Mouse (Mus musculus) forebrain, postnatal 0 days (tissue): Measurements from ENCODE around the gene Gm37240. TPM values are rescaled to one million over a fixed set of nuclear protein-coding genes. Genes with fewer than 3 reads are reported as not detected.
A peak's percentile ranks its signal among the peaks of the same experiment; 100 is the strongest.

ENCODE experiments used
- ATAC-seq: fragments of 200-750 bp; cut with Nextera tagmentation; 2 replicates; pipeline ENCODE4 v1.8.0; 2017; ENCODE audit warnings: mild to moderate bottlenecking, moderate library complexity
- DNase-seq: peaks from one replicate; pipeline ENCODE4 v3.0.0-alpha.2; 2015
- H3K27ac ChIP-seq: fragments of 300-500 bp; sonication (generic); 2 replicates; pipeline ENCODE4 v1.5.1; 2014; ENCODE audit warnings: low read depth, mild to moderate bottlenecking, antibody characterized with exemption, low read length, moderate library complexity, mixed read lengths
- H3K27me3 ChIP-seq: fragments of 300-500 bp; sonication (generic); 2 replicates; pipeline ENCODE4 v1.6.1; 2014; ENCODE audit warnings: mild to moderate bottlenecking, low read length, mixed read lengths; ENCODE audit not compliant: insufficient read depth
- H3K36me3 ChIP-seq: fragments of 300-500 bp; sonication (generic); 2 replicates; pipeline ENCODE4 v1.6.1; 2014; ENCODE audit warnings: mild to moderate bottlenecking, moderate library complexity; ENCODE audit not compliant: insufficient read depth
- H3K4me1 ChIP-seq: fragments of 300-500 bp; sonication (generic); 2 replicates; pipeline ENCODE4 v1.6.1; 2014; ENCODE audit warnings: antibody characterized with exemption; ENCODE audit not compliant: insufficient read depth
- H3K4me2 ChIP-seq: fragments of 300-500 bp; sonication (generic); 2 replicates; pipeline ENCODE4 v1.6.1; 2014; ENCODE audit warnings: low read depth, mild to moderate bottlenecking, moderate library complexity
- H3K4me3 ChIP-seq: fragments of 300-500 bp; sonication (generic); 2 replicates; pipeline ENCODE4 v1.5.1; 2014; ENCODE audit warnings: low read depth, low read length, mixed read lengths
- H3K9ac ChIP-seq: fragments of 300-500 bp; sonication (generic); 2 replicates; pipeline ENCODE4 v1.6.1; 2014; ENCODE audit warnings: mild to moderate bottlenecking
- H3K9me3 ChIP-seq: fragments of 300-500 bp; sonication (generic); 2 replicates; pipeline ENCODE4 v1.6.1; 2016; ENCODE audit warnings: low read length
- CTCF ChIP-seq: sonication (generic); IDR thresholded peaks from 2 replicates; pipeline ENCODE4 v1.5.1; 2016; ENCODE audit warnings: antibody characterized with exemption, control low read depth, low read depth
- WGBS: fragments of 180-500 bp; shearing (Covaris S2); extraction: QIAGEN DNeasy Blood & Tissue Kit; methylation state at CpG from one replicate; pipeline ENCODE4 v1.1.7; 2014; 5-methylcytosine and 5-hydroxymethylcytosine counted together
- polyA plus RNA-seq: library from polyadenylated mRNA; unstranded; fragments of >200 nt; fragmentation: Nextera tagmentation; extraction: Ambion mirVana; gene quantifications from 2 replicates; pipeline ENCODE4 v1.2.1, GENCODE M21; 2015
- total RNA-seq: library from RNA; depleted of rRNA; stranded (reverse); fragments of >200 nt; gene quantifications from 2 replicates; pipeline ENCODE4 v1.2.3, GENCODE M21; 2014

Gm37240 gene
- total and polyA plus RNA-seq, 2 experiments from 2014 or later: 0.67 to 1.2 TPM

- no peak for DNase-seq
- no peak overlapping the region for H3K4me3 ChIP-seq
- H3K4me2 ChIP-seq: no peak overlapping the region
- TF ChIP-seq CTCF: no peak
- no peaks in the 10 kb centered on the region for H3K36me3 ChIP-seq
- H3K4me1 ChIP-seq: no peaks in the 10 kb centered on the region
- ATAC-seq: no peak
- 91% methylated on average over 12 of the region's 12 CpGs for WGBS
- no peaks in the 10 kb centered on the region for H3K27me3 ChIP-seq
- H3K9ac ChIP-seq: no peak overlapping the region
- no peaks in the 10 kb centered on the region for H3K9me3 ChIP-seq
- H3K27ac ChIP-seq: no peak overlapping the region
Measured at GRCm38 (mm10) chr3:84672136-84672535, 1215.2 kb downstream of the Gm37240 start.

DNA sequence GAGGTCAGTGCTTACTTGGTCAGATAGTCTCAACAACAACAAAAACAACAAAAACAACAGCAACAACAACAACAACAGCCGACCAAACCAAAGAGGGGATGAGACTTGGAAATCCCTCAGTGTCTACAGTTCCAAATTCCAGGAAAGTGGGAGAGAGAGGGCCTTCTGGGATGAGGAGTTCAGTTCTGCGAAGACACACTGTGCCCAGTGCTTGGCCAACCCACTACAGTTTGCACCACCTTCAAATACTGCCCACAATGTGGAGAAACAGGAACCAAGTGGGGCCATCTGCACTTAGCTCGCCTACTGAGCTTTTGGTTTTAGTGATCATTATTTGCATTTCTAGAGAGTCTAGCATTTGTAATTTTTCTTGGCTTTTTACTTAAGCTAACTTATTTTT is 1218.4 kb downstream of the Gm37240 start:
- H3K4me1 ChIP-seq: peaks cover 5% of the 10 kb centered on the region; the same call in 1 of the 2 replicates
- no peak for ATAC-seq
- no peak overlapping the region for H3K27ac ChIP-seq
- 89% methylated on average over 3 of the region's 3 CpGs for WGBS
- H3K9me3 ChIP-seq: no peaks in the 10 kb centered on the region
- no peak overlapping the region for H3K9ac ChIP-seq
- no peak overlapping the region for H3K4me3 ChIP-seq
- no peaks in the 10 kb centered on the region; the same call in 1 of the 2 replicates for H3K27me3 ChIP-seq
- no peak for DNase-seq
- TF ChIP-seq CTCF: no peak
- no peak overlapping the region for H3K4me2 ChIP-seq
- H3K36me3 ChIP-seq: no peaks in the 10 kb centered on the region

- Histone ChIP-seq H3K9ac (peak overlapping the region; percentile 28; the same call in 1 of the 2 replicates), H3K27me3 (no peaks in the 10 kb centered on the region; the same call in 1 of the 2 replicates), H3K4me1 (peaks cover 5% of the 10 kb centered on the region; the same call in 1 of the 2 replicates), H3K27ac (no peak overlapping the region), H3K4me3 (peak overlapping the region; percentile 24), H3K36me3 (no peaks in the 10 kb centered on the region), H3K4me2 (peak overlapping the region; percentile 50), H3K9me3 (no peaks in the 10 kb centered on the region)
- TF ChIP-seq CTCF: no peak
- no peak for DNase-seq
- peak; percentile 58; the same call in 1 of the 2 replicates for ATAC-seq
- WGBS: 6% methylated on average over 21 of the region's 21 CpGs
Measured at GRCm38 (mm10) chr3:84665255-84666073, 1221.9 kb downstream of the Gm37240 start.

DNA sequence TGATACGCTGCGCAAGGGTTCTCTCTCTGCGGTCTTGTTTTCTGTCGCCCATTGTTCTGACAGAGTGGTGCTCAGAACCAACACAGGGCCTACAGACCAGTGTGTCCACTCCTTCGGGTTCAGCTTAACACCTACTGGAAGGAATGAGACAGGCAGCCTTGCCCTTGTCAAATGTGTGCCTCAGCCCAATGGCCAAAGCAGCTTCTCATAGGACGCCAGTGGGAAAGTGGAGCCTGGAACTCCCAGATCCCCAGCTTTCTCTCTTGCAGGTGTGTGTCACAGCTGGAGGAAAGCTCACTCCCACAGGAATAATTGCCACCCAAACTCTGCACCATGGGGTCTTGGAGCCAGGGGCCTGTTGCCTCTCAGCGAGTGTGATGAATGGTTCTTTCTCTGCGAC is 1222.6 kb downstream of the Gm37240 start:
- Histone ChIP-seq H3K4me1 (peaks cover 5% of the 10 kb centered on the region; the same call in 1 of the 2 replicates), H3K27me3 (no peaks in the 10 kb centered on the region; the same call in 1 of the 2 replicates), H3K9ac (no peak overlapping the region), H3K4me3 (no peak overlapping the region), H3K9me3 (no peaks in the 10 kb centered on the region), H3K36me3 (no peaks in the 10 kb centered on the region), H3K27ac (no peak overlapping the region), H3K4me2 (no peak overlapping the region)
- DNase-seq (no peak), ATAC-seq (no peak)
- TF ChIP-seq CTCF: no peak
- WGBS: 63% methylated on average over 8 of the region's 8 CpGs

DNA sequence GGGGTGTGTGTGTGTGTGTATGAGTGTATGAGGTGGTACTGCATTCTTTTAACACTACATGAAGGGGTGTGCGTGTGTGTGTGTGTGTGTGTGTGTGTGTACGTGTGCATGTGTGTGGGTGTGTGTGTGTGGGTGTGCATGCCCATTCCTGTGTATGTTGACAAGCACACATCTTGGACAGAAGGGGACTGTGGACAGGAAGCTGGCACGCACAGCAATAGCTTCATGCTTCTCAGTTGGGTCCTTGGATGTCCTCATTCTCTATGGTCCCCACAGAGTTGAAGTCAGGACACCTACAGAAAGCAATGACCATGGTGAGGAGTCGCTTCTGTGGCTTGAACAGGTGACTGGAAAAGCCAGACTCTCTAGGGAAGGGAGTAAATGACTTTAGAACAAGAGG is 1223.5 kb downstream of the Gm37240 start:
- Histone ChIP-seq H3K9ac (no peak overlapping the region), H3K4me3 (no peak overlapping the region), H3K27ac (no peak overlapping the region), H3K4me2 (no peak overlapping the region), H3K36me3 (no peaks in the 10 kb centered on the region), H3K9me3 (no peaks in the 10 kb centered on the region), H3K27me3 (no peaks in the 10 kb centered on the region; the same call in 1 of the 2 replicates), H3K4me1 (peaks cover 5% of the 10 kb centered on the region; the same call in 1 of the 2 replicates)
- ATAC-seq (no peak), DNase-seq (no peak)
- TF ChIP-seq CTCF: no peak
- WGBS: 89% methylated on average over 4 of the region's 4 CpGs

- Histone ChIP-seq H3K9ac (no peak overlapping the region), H3K27me3 (no peaks in the 10 kb centered on the region; the same call in 1 of the 2 replicates), H3K27ac (no peak overlapping the region), H3K4me1 (peaks cover 5% of the 10 kb centered on the region; the same call in 1 of the 2 replicates), H3K9me3 (no peaks in the 10 kb centered on the region), H3K36me3 (no peaks in the 10 kb centered on the region), H3K4me3 (no peak overlapping the region), H3K4me2 (no peak overlapping the region)
- ATAC-seq (no peak), DNase-seq (no peak)
- 91% methylated on average over 12 of the region's 12 CpGs for WGBS
- no peak for TF ChIP-seq CTCF
Measured at GRCm38 (mm10) chr3:84663079-84663478, 1224.2 kb downstream of the Gm37240 start.

DNA sequence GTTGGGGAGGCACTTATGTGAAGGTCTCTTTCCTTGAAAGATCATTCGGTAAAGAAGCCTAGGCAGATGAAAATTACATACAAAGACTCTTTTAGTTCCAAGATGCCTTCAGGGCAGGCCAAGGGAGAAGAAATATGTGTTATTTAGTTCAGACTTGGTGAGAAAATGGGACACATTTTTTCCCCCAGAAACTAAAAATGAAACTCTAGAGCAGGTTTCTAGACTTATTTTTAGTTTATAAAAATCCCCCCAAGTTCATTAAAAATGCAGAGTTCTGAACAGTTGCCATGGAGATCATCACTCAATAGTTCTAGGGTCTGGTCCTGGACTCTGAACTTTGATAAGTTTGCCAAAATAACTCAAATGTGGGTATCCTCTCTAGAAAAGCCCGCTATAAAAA is 1226.9 kb downstream of the Gm37240 start:
- TF ChIP-seq CTCF: no peak
- Histone ChIP-seq H3K27me3 (no peaks in the 10 kb centered on the region; the same call in 1 of the 2 replicates), H3K4me1 (0 out of 2 replicates have a peak, but pooled peaks cover under 1% of the 10 kb centered on the region)

More for the DNA sequence above, 1226.9 kb downstream of the Gm37240 start:
- ATAC-seq (no peak), DNase-seq (no peak)
- Histone ChIP-seq H3K4me3 (no peak overlapping the region), H3K9me3 (no peaks in the 10 kb centered on the region), H3K4me2 (no peak overlapping the region), H3K27ac (no peak overlapping the region), H3K9ac (no peak overlapping the region), H3K36me3 (no peaks in the 10 kb centered on the region)
- 74% methylated on average over 2 of the region's 2 CpGs for WGBS
